32 mouse cellular contexts compared by ENCODE assay signal in genomic region chr3:97686372-97687117, GRCm38 (mm10). TPM values are rescaled to one million over a fixed set of nuclear protein-coding genes. Genes with fewer than 3 reads are reported as not detected.
DNase-seq lines count a peak whose midpoint lies in the region; TF ChIP-seq lines count a peak whose summit lies in the region.
"Had no signal": no experiment of that assay in that cellular context is flagged by ENCODE, and none has a peak within 500 bp of the region (broad histone marks: within the 10 kb centered on the region; RNA-seq: fewer than 3 reads in every experiment).

No protein-coding gene starts in this region.

- intact Hi-C loops in left cerebral cortex, adult 2 months (cut with DNase I), result loop anchor here (10.0 kb wide), 1 partner anchor 538 kb away; the partner anchor contains the start of gene Reg4

- H3ac ChIP-seq in myocyte (ENCODE audit: control insufficient read depth, insufficient read length), result no peak overlapping the region

- TF ChIP-seq CTCF in left cerebral cortex, adult 2 months (IDR thresholded peaks at IDR 0.05), result no peak; the same call in 1 of the 2 replicates

- DNase-seq in left cerebral cortex, adult 2 months (ENCODE audit: extremely low spot score in 1 of 2, low spot score in 2 of 2), result no peak
- DNase-seq in left cerebral cortex, adult 9 months (ENCODE audit: low spot score in 2 of 2), result no peak
- peak; percentile 29 to 36 for DNase-seq in right cerebral cortex, adult 2 months (ENCODE audit: low spot score in 2 of 2)
- no peak for DNase-seq in right cerebral cortex, postnatal 25 days
- no peak for DNase-seq in layer of hippocampus, adult 18-20 months (ENCODE audit: low spot score in 2 of 2)
- DNase-seq: adrenal gland, adult 8-10 months; adrenal gland, postnatal 25 days; B cell, adult 2 months; cerebellum, adult 18-20 months; cerebellum, adult 9-10 months; cerebellum, postnatal 14 days; gastrocnemius, postnatal 25 days; heart, adult 18-20 months; heart, postnatal 10 days; heart, postnatal 36 days had no signal

- TF ChIP-seq POLR2A in myocyte (IDR thresholded peaks at IDR 0.05; ENCODE audit: insufficient read length, low read depth), result no peak

- H3K27me3 ChIP-seq in myocyte (ENCODE audit: control insufficient read depth, insufficient read depth, insufficient read length), result no peaks in the 10 kb centered on the region
- H3K27me3 ChIP-seq: heart, embryonic 12.5 days; heart, embryonic 15.5 days had no signal

- H3K36me3 ChIP-seq in myocyte (ENCODE audit: control insufficient read depth, insufficient read depth), result peaks cover 3% of the 10 kb centered on the region
- H3K36me3 ChIP-seq: forebrain, embryonic 10.5 days; hindbrain, embryonic 10.5 days had no signal

- H3K4me2 ChIP-seq in myocyte (ENCODE audit: low read depth), result no peak overlapping the region
- H3K4me2 ChIP-seq: forebrain, embryonic 13.5 days; heart, embryonic 12.5 days; heart, embryonic 15.5 days; hindbrain, embryonic 13.5 days had no signal

- no peaks in the 10 kb centered on the region for H3K79me2 ChIP-seq in myocyte (ENCODE audit: control insufficient read depth, insufficient read depth)

- no peak overlapping the region for H3K4me3 ChIP-seq in left cerebral cortex, adult 2 months
- no peak overlapping the region for H3K4me3 ChIP-seq in myocyte
- H3K4me3 ChIP-seq: forebrain, embryonic 10.5 days; forebrain, embryonic 13.5 days; heart, embryonic 12.5 days; heart, embryonic 15.5 days; hindbrain, embryonic 10.5 days; hindbrain, embryonic 13.5 days had no signal

- H3K27ac ChIP-seq in left cerebral cortex, adult 2 months, result peak overlapping the region; percentile 15; the same call in 1 of the 2 replicates
- H3K27ac ChIP-seq: forebrain, embryonic 10.5 days; forebrain, embryonic 13.5 days; heart, embryonic 15.5 days; hindbrain, embryonic 10.5 days; hindbrain, embryonic 13.5 days had no signal

TF ChIP-seq in myocyte, 11 proteins besides CTCF, POLR2A, EP300 and RAD21:
- TF ChIP-seq MAX (IDR thresholded peaks at IDR 0.05; ENCODE audit: low read depth) (no peak), MYOD1 (IDR thresholded peaks at IDR 0.05; ENCODE audit: control insufficient read depth in 1 of 3, insufficient read length in 2 of 3, low read depth in 2 of 3) (peak; percentile 38 to 81 (median 78)), MYOG (IDR thresholded peaks at IDR 0.05; ENCODE audit: control insufficient read depth in 1 of 3, insufficient read depth in 1 of 3, insufficient read length in 2 of 3, low read depth in 2 of 3) (peak; percentile 3 to 78 (median 55)), TCF3 (IDR thresholded peaks at IDR 0.05; ENCODE audit: insufficient read length, low read depth) (no peak), REST (IDR thresholded peaks at IDR 0.05; ENCODE audit: insufficient read depth, insufficient read length) (no peak), E2F4 (IDR thresholded peaks at IDR 0.05; ENCODE audit: insufficient read depth) (no peak), POLR2AphosphoS2 (IDR thresholded peaks at IDR 0.05; ENCODE audit: insufficient read length, low read depth) (peak; percentile 45), SRF (IDR thresholded peaks at IDR 0.05; ENCODE audit: control insufficient read depth, insufficient read length, low read depth) (no peak)

RNA-seq across cellular contexts. Expression of gene Gm17651, which starts 12.1 kb away (rescaled TPM):
- total RNA-seq in left cerebral cortex, adult 2 months (2021), result not detected
- polyA plus RNA-seq in myocyte (2012; fragmentation: generic; extraction: Trizol), result not detected
- not detected for total RNA-seq in layer of hippocampus, adult 18-20 months (2021)
- total RNA-seq: adrenal gland, adult 8-10 months; adrenal gland, postnatal 25 days; CH12.LX; gastrocnemius, adult 8-10 months; gastrocnemius, postnatal 25 days; heart, adult 18-20 months; heart, postnatal 10 days; heart, postnatal 36 days; MEL had no signal
- polyA plus RNA-seq: activated CD4-positive, CD25-positive, alpha-beta regulatory T cell, adult 4 months; embryonic facial prominence, embryonic 11.5 days; embryonic facial prominence, embryonic 14.5 days; forebrain, embryonic 10.5 days; forebrain, embryonic 13.5 days; forebrain, embryonic 16.5 days; frontal cortex, adult 2 months; gonadal fat pad, adult 2 months; heart, embryonic 12.5 days; heart, embryonic 15.5 days; hindbrain, embryonic 10.5 days; hindbrain, embryonic 13.5 days; hindbrain, embryonic 16.5 days had no signal

RNA-seq across cellular contexts. Expression of gene Prkab2, which starts 28.6 kb away (rescaled TPM):
- 10 to 100 TPM; 30.0 to 32.8 TPM for total RNA-seq in left cerebral cortex, adult 2 months (2021)
- polyA plus RNA-seq in myocyte (2012; fragmentation: generic; extraction: Trizol), result 8.8 TPM
- 10 to 100 TPM; 35.3 TPM for total RNA-seq in layer of hippocampus, adult 18-20 months (2021)

RNA-seq across cellular contexts. Expression of gene Fmo5, which starts 57.9 kb away (rescaled TPM):
- 1 to 10 TPM; 3.8 to 4.3 TPM for total RNA-seq in left cerebral cortex, adult 2 months (2021)
- 0.17 TPM for polyA plus RNA-seq in myocyte (2012; fragmentation: generic; extraction: Trizol)
- total RNA-seq in layer of hippocampus, adult 18-20 months (2021), result 1 to 10 TPM; 4.4 to 6.7 TPM

Comparison
In these comparisons a context has a peak if more than half of its experiments do, and no peak if none do; other contexts are left out.
1. DNase-seq: peak in right cerebral cortex, adult 2 months (2 of 2); none in left cerebral cortex, adult 2 months (0 of 2), left cerebral cortex, adult 9 months (0 of 2), right cerebral cortex, postnatal 25 days (single experiment) and layer of hippocampus, adult 18-20 months (0 of 2).